Mouse (Mus musculus) lung, adult 18-20 months (tissue): ENCODE measurements around the gene Gm49383.

Experiments used
- DNase-seq, 2 experiments: peaks; one replicate each; pipeline ENCODE4 v3.0.0; 2022; ENCODE audit warnings: mixed read lengths in 2 of 2

The Gm49383 gene

GRCm38 (mm10) chr12:69196444-69197377 lies at the start of gene Gm49383:
Gm49383 (minus strand) TSS chr12:69197104.
- peak; percentile 60 to 64 for DNase-seq

GRCm38 (mm10) chr12:69241771-69242431 lies 45.0 kb upstream of the Gm49383 start:
- DNase-seq: peak; percentile 70 to 78

- DNase-seq: no peak
Observed at GRCm38 (mm10) chr12:69241405-69241770, 44.5 kb upstream of the Gm49383 start.

- DNase-seq: no peak
Observed at GRCm38 (mm10) chr12:69240876-69241275, 44.0 kb upstream of the Gm49383 start, which contains the start of gene Klhdc1. Klhdc1 (plus strand) TSS chr12:69241176.

GRCm38 (mm10) chr12:69238284-69238683 lies 41.4 kb upstream of the Gm49383 start:
- no peak for DNase-seq

GRCm38 (mm10) chr12:69235782-69236181 lies 38.9 kb upstream of the Gm49383 start:
- DNase-seq: peak in 1 of 2 experiments; percentile 20

- peak in 1 of 2 experiments; percentile 23 for DNase-seq
Observed at GRCm38 (mm10) chr12:69229251-69229650, 32.3 kb upstream of the Gm49383 start.

- peak; percentile 86 to 89 for DNase-seq
Observed at GRCm38 (mm10) chr12:69227776-69228466, 31.0 kb upstream of the Gm49383 start, which contains the start of gene Pole2. Pole2 (minus strand) TSS chr12:69228195.

GRCm38 (mm10) chr12:69220613-69221277 lies 23.8 kb upstream of the Gm49383 start:
- DNase-seq: no peak

GRCm38 (mm10) chr12:69216587-69216986 lies 19.7 kb upstream of the Gm49383 start:
- DNase-seq: no peak

- DNase-seq: peak; percentile 56 to 59
Observed at GRCm38 (mm10) chr12:69215000-69215785, 18.3 kb upstream of the Gm49383 start.

GRCm38 (mm10) chr12:69214393-69214792 lies 17.5 kb upstream of the Gm49383 start:
- DNase-seq: no peak

- DNase-seq: no peak
Observed at GRCm38 (mm10) chr12:69213186-69213777, 16.4 kb upstream of the Gm49383 start.

- no peak for DNase-seq
Observed at GRCm38 (mm10) chr12:69211057-69211456, 14.2 kb upstream of the Gm49383 start.

- DNase-seq: no peak
Observed at GRCm38 (mm10) chr12:69210056-69210979, 13.4 kb upstream of the Gm49383 start.

- DNase-seq: no peak
Observed at GRCm38 (mm10) chr12:69208520-69208919, 11.6 kb upstream of the Gm49383 start.

GRCm38 (mm10) chr12:69207926-69208325 lies 11.0 kb upstream of the Gm49383 start:
- no peak for DNase-seq

- no peak for DNase-seq
Observed at GRCm38 (mm10) chr12:69207396-69207795, 10.5 kb upstream of the Gm49383 start.

- DNase-seq: no peak
Observed at GRCm38 (mm10) chr12:69204052-69204833, 7.3 kb upstream of the Gm49383 start, which contains the start of gene Gm49384. Gm49384 (minus strand) TSS chr12:69204267.
